Mouse (Mus musculus) embryonic fibroblast, embryonic 13.5 days (primary cell): Measurements from ENCODE around the gene Adgrf3. TPM values are rescaled to one million over a fixed set of nuclear protein-coding genes. Genes with fewer than 3 reads are reported as not detected.
A peak's percentile ranks its signal among the peaks of the same experiment; 100 is the strongest.
"Not testable (repeated sequence)": the region's sequence is repeated elsewhere in the genome, so short reads cannot be mapped to it uniquely, and the experiment has no call there.

ENCODE experiments used
- H3K27ac ChIP-seq: 2 replicates; pipeline ENCODE4 v1.5.1; 2012; ENCODE audit warnings: low read length, control low read depth, inconsistent platforms; ENCODE audit not compliant: insufficient read depth
- H3K4me1 ChIP-seq: 2 replicates; pipeline ENCODE4 v1.6.1; 2011; ENCODE audit warnings: low read length; ENCODE audit not compliant: control insufficient read depth, insufficient read depth
- H3K4me3 ChIP-seq: 2 replicates; pipeline ENCODE4 v1.5.1; 2011; ENCODE audit warnings: mild to moderate bottlenecking, control low read depth, low read length; ENCODE audit not compliant: insufficient read depth
- CTCF ChIP-seq: IDR thresholded peaks from 2 replicates; pipeline ENCODE4 v1.5.1; 2011; ENCODE audit warnings: mild to moderate bottlenecking, control low read depth, low read length, moderate library complexity, borderline replicate concordance; ENCODE audit not compliant: insufficient read depth
- POLR2A ChIP-seq: IDR thresholded peaks from 2 replicates; pipeline ENCODE4 v1.6.1; 2011; ENCODE audit warnings: low read depth, mild to moderate bottlenecking, control low read depth, low read length, moderate library complexity
- polyA plus RNA-seq: library from polyadenylated mRNA; stranded (reverse); fragments of >200 nt; gene quantifications from 2 replicates; pipeline ENCODE4 v1.2.4, GENCODE M21; 2011; ENCODE audit warnings: low read depth; ENCODE audit not compliant: missing spikeins, insufficient read length

Gene Adgrf3
- polyA plus RNA-seq, 1 experiment, result not detected

DNA sequence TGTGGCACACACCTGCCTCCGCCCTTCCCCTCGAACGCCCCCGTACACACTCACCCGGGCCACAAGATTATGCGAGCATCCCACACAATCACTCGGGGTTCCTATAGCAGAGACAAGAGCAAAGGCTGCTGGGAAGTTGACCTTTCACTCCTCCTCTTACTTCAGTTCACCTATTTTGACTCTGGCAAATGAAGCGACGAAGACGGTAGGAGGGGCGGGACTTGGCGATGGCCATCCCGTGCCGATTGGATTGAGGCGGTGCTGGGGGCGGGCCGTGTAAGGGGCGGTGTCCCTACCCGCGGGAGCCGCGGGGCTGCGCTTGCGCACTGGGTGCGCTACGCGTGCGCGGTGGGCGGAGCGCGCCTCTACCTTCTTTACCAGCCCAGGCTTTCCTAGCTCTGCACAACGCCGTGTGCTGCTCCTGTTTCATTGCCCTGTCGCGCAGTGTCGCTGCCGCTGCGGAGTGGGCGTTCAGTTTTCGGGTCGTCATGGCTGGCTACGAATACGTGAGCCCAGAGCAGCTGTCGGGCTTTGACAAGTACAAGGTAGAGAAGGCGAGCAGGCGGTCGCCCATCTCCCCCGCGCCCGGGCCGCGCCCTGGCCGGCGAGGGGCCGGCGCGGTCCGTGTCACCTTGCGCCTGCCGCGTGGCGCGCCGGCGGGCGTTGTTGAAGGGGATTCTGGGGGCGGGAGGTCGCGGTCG, 26.9 kb upstream of the Adgrf3 start, which contains the start of gene Selenoi:
Gene Selenoi, plus strand, starts transcription at position 311 of the 701 bp plus-strand sequence.
- TF ChIP-seq POLR2A (peak; percentile 98), CTCF (peak; percentile 17; the same call in 1 of the 2 replicates)
- Histone ChIP-seq H3K27ac (peak within 1 kb of the TSS; percentile 46), H3K4me3 (peak within 1 kb of the TSS; percentile 96), H3K4me1 (peaks cover 2% of the 10 kb centered on the region; the same call in 1 of the 2 replicates)

DNA sequence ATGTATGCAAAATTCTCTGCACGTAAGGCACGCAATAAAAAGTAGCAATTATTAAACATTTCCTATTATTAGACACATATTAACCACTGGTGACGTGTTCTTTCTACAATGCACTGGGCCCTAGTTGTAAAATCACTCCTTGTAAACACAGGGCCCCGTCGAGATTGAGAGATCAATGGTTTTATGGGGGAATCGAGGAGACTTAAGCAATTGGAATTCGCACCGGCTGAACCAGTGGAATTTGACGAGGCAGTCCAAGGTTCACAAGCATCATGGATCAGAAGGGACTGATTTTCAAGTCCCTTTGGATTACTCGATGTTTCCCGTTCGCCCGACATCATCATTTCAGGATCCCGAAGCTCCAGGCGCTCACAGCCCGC, 26.4 kb upstream of the Adgrf3 start:
- Histone ChIP-seq H3K4me3 (peak overlapping the region; percentile 88), H3K4me1 (peaks cover 2% of the 10 kb centered on the region; the same call in 1 of the 2 replicates), H3K27ac (peak overlapping the region; percentile 46)
- TF ChIP-seq POLR2A (no peak), CTCF (no peak)

DNA sequence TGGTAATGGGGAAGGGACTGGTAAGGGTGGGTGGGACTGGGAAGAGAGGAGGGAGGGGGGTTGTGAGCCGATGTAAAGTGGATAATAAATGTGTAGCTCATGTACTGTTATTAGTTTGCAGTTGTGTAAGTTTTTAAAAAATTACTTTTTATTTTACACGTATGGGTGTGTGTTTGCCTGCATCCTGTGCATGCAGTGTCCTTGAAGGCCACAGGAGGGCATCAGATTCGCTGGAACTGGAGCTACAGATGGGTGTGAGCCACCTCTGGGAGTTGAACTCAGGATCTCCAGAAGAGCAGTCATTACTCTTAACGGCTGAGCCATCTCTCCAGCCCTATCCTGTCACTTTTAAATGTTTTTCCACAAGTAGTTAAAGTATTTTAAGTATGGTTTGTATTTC, 25.4 kb upstream of the Adgrf3 start:
- no peak overlapping the region for H3K4me3 ChIP-seq
- TF ChIP-seq POLR2A (no peak), CTCF (peak; percentile 62; the same call in 1 of the 2 replicates)

DNA sequence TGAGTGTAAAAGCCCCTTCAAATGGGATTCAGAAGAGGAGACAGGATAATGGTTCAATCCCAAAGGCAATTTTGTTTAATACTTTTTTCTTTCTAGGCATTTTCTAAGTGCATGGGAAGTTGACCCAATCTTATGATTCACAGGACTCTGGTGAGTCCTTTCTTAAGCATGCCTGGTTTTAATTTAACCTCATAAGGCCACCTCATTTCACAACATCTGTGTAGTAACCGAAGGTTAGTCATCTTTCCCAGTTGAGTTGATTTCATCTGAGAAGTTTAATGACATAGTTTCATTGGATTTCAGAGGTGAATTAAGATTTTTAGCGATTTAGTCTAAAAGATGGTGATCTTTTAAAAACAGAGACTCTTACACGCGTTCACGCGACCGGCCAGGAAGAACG, 17.2 kb upstream of the Adgrf3 start:
- no peak overlapping the region for H3K4me3 ChIP-seq
- TF ChIP-seq CTCF, result no peak
- no peak for TF ChIP-seq POLR2A

More for the DNA sequence above, 25.4 kb upstream of the Adgrf3 start:
- Histone ChIP-seq H3K27ac (no peak overlapping the region), H3K4me1 (peaks cover 2% of the 10 kb centered on the region; the same call in 1 of the 2 replicates)

DNA sequence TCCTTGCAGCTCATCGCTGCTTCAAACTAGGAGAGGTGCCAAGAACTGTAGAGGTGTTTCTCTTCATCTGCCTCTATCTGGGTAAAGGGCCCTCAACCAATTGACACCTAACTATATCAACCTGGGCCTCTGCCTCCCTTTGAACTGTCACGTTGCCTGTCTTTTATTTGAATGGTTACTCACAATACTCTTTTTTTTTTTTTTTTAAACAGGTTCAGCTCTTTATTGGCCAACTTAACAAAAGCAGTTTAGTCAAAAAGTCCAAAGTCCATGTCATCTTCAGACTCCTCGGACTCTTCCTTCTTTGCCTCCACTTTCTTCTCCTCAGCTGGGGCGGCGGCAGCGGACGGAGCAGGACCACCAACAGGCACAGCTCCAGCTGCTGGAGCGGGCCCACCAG, 15.1 kb upstream of the Adgrf3 start:
- Histone ChIP-seq H3K4me1 (peaks cover 2% of the 10 kb centered on the region; the same call in 1 of the 2 replicates), H3K27ac (no peak overlapping the region), H3K4me3 (no peak overlapping the region)
- no peak for TF ChIP-seq CTCF
- no peak for TF ChIP-seq POLR2A

More for the DNA sequence above, 17.2 kb upstream of the Adgrf3 start:
- Histone ChIP-seq H3K4me1 (0 out of 2 replicates have a peak, but pooled peaks cover 2% of the 10 kb centered on the region), H3K27ac (peak overlapping the region; percentile 77)

DNA sequence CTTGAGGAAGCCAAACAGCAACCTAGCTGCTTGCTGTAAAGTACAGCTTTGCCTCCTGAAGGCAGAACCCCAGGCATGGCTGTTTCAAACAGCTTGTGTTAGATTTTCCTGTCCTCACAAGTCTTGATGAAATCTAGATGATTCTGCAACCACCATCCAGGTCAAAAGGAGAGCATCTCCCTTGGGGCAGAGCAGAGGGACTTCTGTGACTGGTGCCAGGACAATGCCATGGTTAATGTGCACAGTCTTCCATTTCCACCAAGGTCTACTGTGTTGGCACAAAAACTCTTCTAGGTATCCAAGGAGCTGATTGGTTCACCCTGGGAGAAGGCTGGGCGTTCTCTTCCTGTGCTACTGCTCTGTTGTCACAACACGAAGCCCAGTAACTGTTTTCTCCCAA, 14.2 kb upstream of the Adgrf3 start:
- H3K4me3 ChIP-seq, result no peak overlapping the region
- no peak overlapping the region for H3K27ac ChIP-seq
- peaks cover 2% of the 10 kb centered on the region; the same call in 1 of the 2 replicates for H3K4me1 ChIP-seq
- no peak for TF ChIP-seq POLR2A
- TF ChIP-seq CTCF, result no peak

DNA sequence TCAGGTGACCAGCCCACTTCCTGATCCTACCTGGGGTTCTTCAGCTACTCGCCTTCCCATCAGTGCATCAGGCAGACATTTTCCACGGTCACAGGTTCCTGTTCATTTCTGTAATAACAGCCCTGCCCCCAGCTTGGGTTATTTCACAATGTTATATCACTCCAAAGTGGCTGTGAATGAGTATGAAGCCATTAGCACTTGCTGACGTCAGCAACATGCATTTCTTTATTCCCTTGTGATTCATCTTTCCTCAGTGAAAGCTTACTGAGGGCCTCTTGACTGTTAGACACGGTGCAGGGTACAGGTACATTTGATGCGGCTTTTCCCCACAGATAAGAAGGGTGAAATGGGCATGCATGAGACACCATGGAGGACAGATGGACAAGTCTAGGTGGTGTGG, 10.4 kb upstream of the Adgrf3 start:
- no peak overlapping the region for H3K27ac ChIP-seq
- TF ChIP-seq CTCF (no peak), POLR2A (no peak)
- no peak overlapping the region for H3K4me3 ChIP-seq
- H3K4me1 ChIP-seq, result no peaks in the 10 kb centered on the region; the same call in 1 of the 2 replicates

DNA sequence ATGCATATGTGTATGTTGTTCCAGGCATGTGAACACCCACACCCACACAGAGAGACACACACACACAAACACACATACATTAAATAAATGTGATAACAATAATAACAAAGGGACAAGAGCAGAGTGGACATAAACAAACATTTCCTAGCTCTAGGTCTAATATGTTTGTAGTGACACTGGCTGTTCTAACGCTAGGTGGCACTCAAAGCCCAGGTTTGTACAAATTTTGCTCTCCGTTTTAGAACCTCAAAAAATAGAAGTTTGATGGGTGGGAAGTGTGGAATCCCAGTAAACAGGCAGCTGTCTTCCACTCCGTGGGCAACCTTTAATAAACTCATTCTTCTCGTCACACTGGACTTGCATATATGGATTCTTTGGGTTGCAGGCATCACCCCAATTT, 9.4 kb upstream of the Adgrf3 start:
- TF ChIP-seq POLR2A (no peak), CTCF (no peak)
- no peaks in the 10 kb centered on the region; the same call in 1 of the 2 replicates for H3K4me1 ChIP-seq
- H3K27ac ChIP-seq, result no peak overlapping the region
- H3K4me3 ChIP-seq, result no peak overlapping the region

DNA sequence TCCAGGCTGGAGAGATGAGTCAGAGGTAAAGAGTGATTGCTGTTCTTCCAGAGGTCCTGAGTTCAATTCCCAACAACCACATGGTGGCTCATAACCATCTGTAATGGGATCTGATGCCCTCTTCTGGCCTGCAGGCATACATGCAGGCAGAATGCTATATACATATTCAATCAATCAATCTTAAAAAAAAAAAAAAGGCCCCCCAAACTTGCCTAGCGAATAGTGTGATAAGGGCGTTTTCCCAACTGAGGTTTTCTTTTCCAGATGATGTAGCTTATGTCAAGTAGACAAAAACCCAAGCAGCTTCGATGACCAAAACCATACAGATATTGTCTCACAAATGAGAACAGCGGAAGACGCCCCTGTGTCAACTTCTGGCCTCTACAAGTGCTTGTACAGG, 5.2 kb upstream of the Adgrf3 start:
- not testable (repeated sequence) for H3K27ac ChIP-seq, H3K4me3 ChIP-seq, H3K4me1 ChIP-seq

DNA sequence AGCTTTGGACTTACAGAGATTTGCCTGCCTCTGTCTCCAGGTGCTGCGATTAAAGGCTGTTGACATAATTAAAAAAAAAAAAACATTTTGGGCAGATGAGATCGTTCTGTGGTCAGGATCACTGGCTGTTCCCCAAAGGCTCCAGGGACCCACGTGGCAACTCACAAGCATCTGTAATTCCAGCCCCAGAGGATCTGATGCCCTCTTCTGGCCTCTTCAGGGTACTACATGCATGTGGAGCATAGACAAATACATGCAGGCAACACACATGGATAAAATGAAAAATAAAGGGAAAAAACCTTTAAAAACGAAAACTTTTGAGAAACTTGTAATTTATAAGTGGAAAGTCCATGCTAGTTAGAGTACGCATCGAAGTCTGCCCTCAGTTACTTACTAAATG, 1.8 kb upstream of the Adgrf3 start:
- no peak for TF ChIP-seq CTCF
- TF ChIP-seq POLR2A, result no peak
- no peak overlapping the region for H3K27ac ChIP-seq
- no peak overlapping the region for H3K4me3 ChIP-seq
- H3K4me1 ChIP-seq, result no peaks in the 10 kb centered on the region

DNA sequence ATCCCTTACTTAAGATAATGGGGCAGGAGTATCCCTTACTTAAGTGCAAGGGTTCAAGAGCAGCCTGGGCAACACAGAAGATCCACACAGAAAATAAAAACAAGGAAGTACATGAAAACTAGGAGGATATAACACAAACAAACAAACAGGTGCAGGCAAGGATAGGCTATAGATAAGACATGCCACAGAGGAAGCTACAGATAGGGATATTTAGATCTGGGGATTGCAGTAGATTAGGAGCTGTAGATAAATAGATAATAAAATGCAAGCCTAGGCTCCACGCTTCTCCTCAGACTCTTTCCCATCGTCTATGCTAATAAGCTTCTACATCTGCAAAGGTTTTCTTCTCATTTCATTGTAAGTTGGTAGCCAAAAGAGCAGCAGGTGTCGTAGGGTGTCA, 488 bp downstream of the Adgrf3 start:
- no peak overlapping the region for H3K4me3 ChIP-seq
- TF ChIP-seq CTCF (no peak), POLR2A (no peak)
- H3K4me1 ChIP-seq, result no peaks in the 10 kb centered on the region
- H3K27ac ChIP-seq, result no peak overlapping the region
